In genomic region chr2:154677651-154678139, GRCm38 (mm10) we compare ENCODE assay signal across 8 mouse cellular contexts. TPM values are rescaled to one million over a fixed set of nuclear protein-coding genes. Genes with fewer than 3 reads are reported as not detected.
DNase-seq lines count a peak whose midpoint lies in the region; ATAC-seq and TF ChIP-seq lines count a peak whose summit lies in the region.

No protein-coding gene starts in this region.

- 45% methylated on average over 10 of the region's 10 CpGs for WGBS in embryonic facial prominence, embryonic 12.5 days
- WGBS in heart, embryonic 12.5 days, result 6% methylated on average over 10 of the region's 10 CpGs
- WGBS in liver, embryonic 16.5 days (ENCODE audit: insufficient replicate concordance), result 67% methylated on average over 10 of the region's 10 CpGs
- 2% methylated on average over 10 of the region's 10 CpGs for WGBS in olfactory bulb, adult 2 months

- H3K27ac ChIP-seq in embryonic facial prominence, embryonic 12.5 days, result peak overlapping the region; percentile 86
- H3K27ac ChIP-seq in heart, embryonic 12.5 days (ENCODE audit: poor library complexity, severe bottlenecking), result peak overlapping the region; percentile 97
- peak overlapping the region; percentile 22 for H3K27ac ChIP-seq in liver, embryonic 16.5 days (ENCODE audit: low read length)
- H3K27ac ChIP-seq in olfactory bulb, adult 2 months (ENCODE audit: insufficient read depth, low read depth, low read length), result peak overlapping the region; percentile 52

- no peak for TF ChIP-seq CTCF in olfactory bulb, adult 2 months (IDR thresholded peaks at IDR 0.05; ENCODE audit: insufficient read depth, low read depth, low read length)

- no peak for TF ChIP-seq POLR2A in olfactory bulb, adult 2 months (IDR thresholded peaks at IDR 0.05; ENCODE audit: insufficient read depth, low read depth, low read length)

- H3K4me2 ChIP-seq in embryonic facial prominence, embryonic 12.5 days (replicated peaks), result peak overlapping the region; percentile 21
- H3K4me2 ChIP-seq in heart, embryonic 12.5 days, result peak overlapping the region; percentile 64
- H3K4me2 ChIP-seq in liver, embryonic 16.5 days (ENCODE audit: low read depth, low read length), result peak overlapping the region; percentile 44

- no peaks in the 10 kb centered on the region for H3K27me3 ChIP-seq in erythroblast, embryonic 14.5 days (ENCODE audit: control insufficient read depth)
- H3K27me3 ChIP-seq in embryonic facial prominence, embryonic 12.5 days, result no peaks in the 10 kb centered on the region
- no peaks in the 10 kb centered on the region for H3K27me3 ChIP-seq in heart, embryonic 12.5 days (replicated peaks)
- H3K27me3 ChIP-seq in liver, embryonic 16.5 days (ENCODE audit: control insufficient read depth, insufficient read depth, low read depth, low read length), result no peaks in the 10 kb centered on the region

- H3K4me1 ChIP-seq in erythroblast, embryonic 14.5 days (ENCODE audit: control insufficient read depth), result peaks cover 56% of the 10 kb centered on the region
- peaks cover 33% of the 10 kb centered on the region for H3K4me1 ChIP-seq in embryonic facial prominence, embryonic 12.5 days
- peaks cover 63% of the 10 kb centered on the region for H3K4me1 ChIP-seq in heart, embryonic 12.5 days (replicated peaks)
- peaks cover 23% of the 10 kb centered on the region for H3K4me1 ChIP-seq in liver, embryonic 16.5 days (ENCODE audit: control insufficient read depth, low read depth, low read length)
- H3K4me1 ChIP-seq in olfactory bulb, adult 2 months (ENCODE audit: control insufficient read depth, insufficient read depth, low read length), result peaks cover 36% of the 10 kb centered on the region

- H3K9me3 ChIP-seq in erythroblast, embryonic 14.5 days (ENCODE audit: control insufficient read depth, low read length), result no peaks in the 10 kb centered on the region
- H3K9me3 ChIP-seq in embryonic facial prominence, embryonic 12.5 days, result no peaks in the 10 kb centered on the region
- no peaks in the 10 kb centered on the region for H3K9me3 ChIP-seq in heart, embryonic 12.5 days (replicated peaks)
- no peaks in the 10 kb centered on the region for H3K9me3 ChIP-seq in liver, embryonic 16.5 days (replicated peaks; ENCODE audit: control insufficient read depth, low read length)

- H3K4me3 ChIP-seq in erythroblast, embryonic 14.5 days (replicated peaks), result peak overlapping the region; percentile 60
- no peak overlapping the region for H3K4me3 ChIP-seq in embryonic facial prominence, embryonic 12.5 days
- H3K4me3 ChIP-seq in heart, embryonic 12.5 days, result peak overlapping the region; percentile 30
- H3K4me3 ChIP-seq in liver, embryonic 16.5 days (ENCODE audit: low read depth, low read length), result no peak overlapping the region
- no peak overlapping the region for H3K4me3 ChIP-seq in olfactory bulb, adult 2 months (ENCODE audit: insufficient read depth, low read depth, low read length)

- peak; percentile 83 for DNase-seq in kidney, postnatal 14 days
- DNase-seq in spleen, adult 18-20 months, result no peak

- H3K36me3 ChIP-seq in erythroblast, embryonic 14.5 days (ENCODE audit: control insufficient read depth), result peaks cover 46% of the 10 kb centered on the region
- H3K36me3 ChIP-seq in embryonic facial prominence, embryonic 12.5 days, result 0 out of 2 replicates have a peak, but pooled peaks cover 5% of the 10 kb centered on the region
- H3K36me3 ChIP-seq in heart, embryonic 12.5 days, result peaks cover 10% of the 10 kb centered on the region
- no peaks in the 10 kb centered on the region for H3K36me3 ChIP-seq in liver, embryonic 16.5 days (ENCODE audit: control insufficient read depth, insufficient read depth)

- H3K9ac ChIP-seq in embryonic facial prominence, embryonic 12.5 days, result no peak overlapping the region
- peak overlapping the region; percentile 55 for H3K9ac ChIP-seq in heart, embryonic 12.5 days
- peak overlapping the region; percentile 7; the same call in 1 of the 2 replicates for H3K9ac ChIP-seq in liver, embryonic 16.5 days (ENCODE audit: low read depth, low read length)

- no peak for ATAC-seq in erythroblast, adult 5-6 weeks (replicated peaks; ENCODE audit: low FRiP score, poor library complexity, severe bottlenecking)
- peak; percentile 44; the same call in 1 of the 2 replicates for ATAC-seq in embryonic facial prominence, embryonic 12.5 days (ENCODE audit: insufficient number of reproducible peaks, insufficient read depth, low FRiP score, low TSS enrichment)
- ATAC-seq in heart, embryonic 12.5 days (ENCODE audit: insufficient number of reproducible peaks, low FRiP score), result peak; percentile 74; the same call in 1 of the 2 replicates
- 0 out of 2 replicates have a peak, but pooled peaks have one; percentile 10 for ATAC-seq in liver, embryonic 16.5 days (ENCODE audit: low read depth)

RNA-seq across cellular contexts. Expression of gene Chmp4b, which starts 26.2 kb away (rescaled TPM):
- 23.8 and 27.6 TPM in 2 replicates for polyA plus RNA-seq in erythroblast, embryonic 14.5 days (2012)
- 28.0 and 35.7 TPM in 2 replicates for total RNA-seq in erythroblast, adult 5-6 weeks (2015; ENCODE audit: low replicate concordance)
- 47.3 and 59.0 TPM in 2 replicates for total RNA-seq in erythroblast, adult 5-6 weeks (2017; ENCODE audit: low replicate concordance)
- polyA plus RNA-seq in embryonic facial prominence, embryonic 12.5 days (2016; fragmentation: Nextera tagmentation; extraction: Ambion mirVana), result 29.3 and 29.4 TPM in 2 replicates
- polyA plus RNA-seq in heart, embryonic 12.5 days (2016; fragmentation: Nextera tagmentation; extraction: Ambion mirVana), result 23.3 and 24.4 TPM in 2 replicates
- 9.9 and 10.3 TPM in 2 replicates for polyA plus RNA-seq in liver, embryonic 16.5 days (2015; fragmentation: Nextera tagmentation; extraction: Ambion mirVana)
- 288 TPM in 1 of 2 replicates, not detected in the other for polyA plus RNA-seq in olfactory bulb, adult 2 months (2012; ENCODE audit: insufficient read depth, insufficient read length, low replicate concordance, missing spikeins)

Comparison
In these comparisons a context has a peak if more than half of its experiments do, and no peak if none do; other contexts are left out.
1. H3K4me3 ChIP-seq: peak in erythroblast, embryonic 14.5 days (single experiment) and heart, embryonic 12.5 days (single experiment); none in embryonic facial prominence, embryonic 12.5 days (single experiment), liver, embryonic 16.5 days (single experiment) and olfactory bulb, adult 2 months (single experiment).
2. H3K27ac ChIP-seq: peak in every context shown above with its lines; median percentile 97 in heart, embryonic 12.5 days; 86 in embryonic facial prominence, embryonic 12.5 days; 52 in olfactory bulb, adult 2 months; 22 in liver, embryonic 16.5 days.
3. Peak in every context shown above with its lines, with median percentiles within 50 percentile points of each other: H3K4me2 ChIP-seq.